Mouse (Mus musculus): ENCODE measurements at regions not wholly inside any gene's neighbourhood (a gene's known extent, or its start where the extent isn't known, plus 50 kb on each side); places are given as distances from the start of the nearest gene placed in this dataset.
A peak's percentile ranks its signal among the peaks of the same experiment; 100 is the strongest.

- Histone ChIP-seq H3K27me3 (ENCODE audit: control insufficient read depth, insufficient read depth, low read length) (no peaks in the 10 kb centered on the region), H3K9ac (ENCODE audit: low read depth, low read length) (no peak overlapping the region), H3K4me3 (ENCODE audit: low read length) (no peak overlapping the region), H3K27ac (ENCODE audit: low read depth, low read length) (no peak overlapping the region), H3K4me2 (replicated peaks; ENCODE audit: low read depth, low read length) (no peak overlapping the region), H3K36me3 (ENCODE audit: control insufficient read depth, insufficient read depth, low read length) (no peaks in the 10 kb centered on the region), H3K4me1 (ENCODE audit: control insufficient read depth, insufficient read depth, low read length) (no peaks in the 10 kb centered on the region), H3K9me3 (ENCODE audit: control insufficient read depth, low read length) (no peaks in the 10 kb centered on the region)
- WGBS, result 43% methylated on average over 4 of the region's 4 CpGs
- peak; percentile 24; the same call in 1 of the 2 replicates for ATAC-seq (ENCODE audit: low FRiP score, low TSS enrichment)
Observed at GRCm38 (mm10) chr7:53750985-53751605, 1084.2 kb upstream of the Luzp2 start.

All from kidney, embryonic 14.5 days (tissue).